ENCODE assay signal across 8 mouse cellular contexts in genomic region chr9:123478586-123479195, GRCm38 (mm10). TPM values are rescaled to one million over a fixed set of nuclear protein-coding genes. Genes with fewer than 3 reads are reported as not detected.
A peak's percentile ranks its signal among the peaks of the same experiment; 100 is the strongest.
DNase-seq lines count a peak whose midpoint lies in the region; ATAC-seq and TF ChIP-seq lines count a peak whose summit lies in the region.

Gene Limd1 (plus strand): TSS chr9:123478706.

- H3K36me3 ChIP-seq in heart, postnatal 0 days (replicated peaks; ENCODE audit: control insufficient read depth, insufficient read depth, low read length) = 0 out of 2 replicates have a peak, but pooled peaks cover 14% of the 10 kb centered on the region
- H3K36me3 ChIP-seq in lung, embryonic 16.5 days (ENCODE audit: control insufficient read depth, insufficient read depth, low read length) = no peaks in the 10 kb centered on the region

- TF ChIP-seq CTCF in heart, postnatal 0 days (IDR thresholded peaks at IDR 0.05; ENCODE audit: low read depth) = no peak
- no peak for TF ChIP-seq CTCF in olfactory bulb, adult 2 months (IDR thresholded peaks at IDR 0.05; ENCODE audit: insufficient read depth, low read depth, low read length)

- peak; percentile 30 to 50 for DNase-seq in CD8-positive naive resting alpha-beta T cell, adult 2 months (ENCODE audit: low read depth in 2 of 2, low spot score in 2 of 2)
- peak; percentile 30 to 44 for DNase-seq in adrenal gland, postnatal 4 days (ENCODE audit: low spot score in 2 of 2)
- no peak for DNase-seq in heart, postnatal 0 days (ENCODE audit: low spot score)
- DNase-seq in kidney, postnatal 25 days = peak; percentile 75 to 90
- DNase-seq in thymus, postnatal 14 days = peak; percentile 77

- no peak for TF ChIP-seq POLR2A in olfactory bulb, adult 2 months (IDR thresholded peaks at IDR 0.05; ENCODE audit: insufficient read depth, low read depth, low read length)

- peak; percentile 37; the same call in 1 of the 2 replicates for ATAC-seq in erythroid progenitor cell, adult 5-6 weeks (replicated peaks; ENCODE audit: low FRiP score, poor library complexity, severe bottlenecking)
- ATAC-seq in heart, postnatal 0 days (ENCODE audit: insufficient read depth, low read depth) = peak; percentile 90
- ATAC-seq in lung, embryonic 16.5 days (ENCODE audit: low read depth) = peak; percentile 92

- peak within 1 kb of the TSS; percentile 80 for H3K9ac ChIP-seq in heart, postnatal 0 days (replicated peaks; ENCODE audit: low read depth, low read length)
- peak within 1 kb of the TSS; percentile 84 for H3K9ac ChIP-seq in lung, embryonic 16.5 days (ENCODE audit: low read length)

- no peak for TF ChIP-seq EP300 in heart, postnatal 0 days (IDR thresholded peaks at IDR 0.05; ENCODE audit: low read depth)

- under 1% methylated on average over 46 of the region's 57 CpGs for WGBS in heart, postnatal 0 days
- WGBS in lung, embryonic 16.5 days = under 1% methylated on average over 38 of the region's 57 CpGs
- WGBS in olfactory bulb, adult 2 months = 2% methylated on average over 43 of the region's 57 CpGs

- H3K4me1 ChIP-seq in heart, postnatal 0 days (ENCODE audit: control insufficient read depth, insufficient read depth) = peaks cover 41% of the 10 kb centered on the region
- peaks cover 48% of the 10 kb centered on the region for H3K4me1 ChIP-seq in lung, embryonic 16.5 days (replicated peaks; ENCODE audit: control insufficient read depth, insufficient read depth, low read length)
- peaks cover 10% of the 10 kb centered on the region for H3K4me1 ChIP-seq in olfactory bulb, adult 2 months (ENCODE audit: control insufficient read depth, insufficient read depth, low read length)

- peak within 1 kb of the TSS; percentile 98 for H3K4me2 ChIP-seq in heart, postnatal 0 days (ENCODE audit: low read depth, low read length)
- peak within 1 kb of the TSS; percentile 95 for H3K4me2 ChIP-seq in lung, embryonic 16.5 days (ENCODE audit: low read depth, low read length)

- no peaks in the 10 kb centered on the region for H3K27me3 ChIP-seq in heart, postnatal 0 days (ENCODE audit: control insufficient read depth, insufficient read depth, low read length)
- no peaks in the 10 kb centered on the region for H3K27me3 ChIP-seq in lung, embryonic 16.5 days (ENCODE audit: control insufficient read depth, insufficient read depth, low read depth, low read length)

- peak within 1 kb of the TSS; percentile 64 for H3K4me3 ChIP-seq in heart, postnatal 0 days (ENCODE audit: low read depth, low read length)
- H3K4me3 ChIP-seq in lung, embryonic 16.5 days (ENCODE audit: low read length) = peak within 1 kb of the TSS; percentile 62
- peak within 1 kb of the TSS; percentile 58 for H3K4me3 ChIP-seq in olfactory bulb, adult 2 months (ENCODE audit: insufficient read depth, low read depth, low read length)

- no peaks in the 10 kb centered on the region for H3K9me3 ChIP-seq in heart, postnatal 0 days (replicated peaks; ENCODE audit: control insufficient read depth, low read length)
- H3K9me3 ChIP-seq in lung, embryonic 16.5 days (ENCODE audit: control insufficient read depth, low read length) = no peaks in the 10 kb centered on the region

- H3K27ac ChIP-seq in heart, postnatal 0 days (ENCODE audit: low read depth) = peak within 1 kb of the TSS; percentile 89
- peak within 1 kb of the TSS; percentile 88 for H3K27ac ChIP-seq in lung, embryonic 16.5 days (ENCODE audit: low read length)
- H3K27ac ChIP-seq in olfactory bulb, adult 2 months (ENCODE audit: insufficient read depth, low read depth, low read length) = no peak within 1 kb of the TSS

RNA-seq across cellular contexts. Expression of gene Limd1, which starts in this region (rescaled TPM):
- total RNA-seq in adrenal gland, postnatal 4 days (2021) = 10 to 100 TPM; 41.7 to 47.3 TPM
- 59.1 and 60.2 TPM in 2 replicates for total RNA-seq in erythroid progenitor cell, adult 5-6 weeks (2015; ENCODE audit: low replicate concordance)
- total RNA-seq in erythroid progenitor cell, adult 5-6 weeks (2017; ENCODE audit: low replicate concordance) = 46.1 and 70.6 TPM in 2 replicates
- total RNA-seq in heart, postnatal 0 days (2014; rRNA removed; ENCODE audit: low replicate concordance) = 128 and 143 TPM in 2 replicates
- 40.2 and 42.4 TPM in 2 replicates for polyA plus RNA-seq in heart, postnatal 0 days (2015; fragmentation: Nextera tagmentation; extraction: Ambion mirVana)
- polyA plus RNA-seq in lung, embryonic 16.5 days (2015; fragmentation: Nextera tagmentation; extraction: Ambion mirVana) = 57.3 and 61.5 TPM in 2 replicates
- not detected in 2 replicates for polyA plus RNA-seq in olfactory bulb, adult 2 months (2012; ENCODE audit: insufficient read depth, insufficient read length, low replicate concordance, missing spikeins)

Comparison
In these comparisons a context has a peak if more than half of its experiments do, and no peak if none do; other contexts are left out.
1. RNA of gene Limd1 (polyA plus RNA-seq): 57.3 to 61.5 TPM in lung, embryonic 16.5 days and 40.2 to 42.4 TPM in heart, postnatal 0 days; not detected in olfactory bulb, adult 2 months; every median in the first group is over 10 times any median in the second.
2. ATAC-seq: peak in every context shown above with its lines; median percentile 92 in lung, embryonic 16.5 days; 90 in heart, postnatal 0 days; 37 in erythroid progenitor cell, adult 5-6 weeks.
3. Peak in every context shown above with its lines, with median percentiles within 50 percentile points of each other: H3K4me3 ChIP-seq.